Mouse (Mus musculus) testis, postnatal 14 days (tissue): Measurements from ENCODE around the gene Tprkb.
"Not testable (repeated sequence)": the region's sequence is repeated elsewhere in the genome, so short reads cannot be mapped to it uniquely, and the experiment has no call there.

ENCODE experiments used
- DNase-seq: peaks from one replicate; pipeline ENCODE4 v3.0.0; 2021; ENCODE audit warnings: low spot score

Gene Tprkb

GRCm38 (mm10) chr6:85911587-85911986 lies at the start of gene Tprkb:
TSS of gene Tprkb (plus strand) at chr6:85911865.
- DNase-seq: no peak

- DNase-seq: peak; percentile 76
These were observed 49.1 kb upstream of the Tprkb start for GRCm38 (mm10) chr6:85862565-85862964.

GRCm38 (mm10) chr6:85863136-85863535 lies 48.5 kb upstream of the Tprkb start:
- DNase-seq: peak; percentile 52

GRCm38 (mm10) chr6:85863840-85864239 lies 47.8 kb upstream of the Tprkb start:
- DNase-seq: no peak

GRCm38 (mm10) chr6:85864900-85865639 lies 46.6 kb upstream of the Tprkb start:
- peak; percentile 36 for DNase-seq

GRCm38 (mm10) chr6:85866166-85866565 lies 45.5 kb upstream of the Tprkb start:
- not testable (repeated sequence) for DNase-seq

- DNase-seq: not testable (repeated sequence)
These were observed 44.7 kb upstream of the Tprkb start for GRCm38 (mm10) chr6:85866995-85867394.

- no peak for DNase-seq
These were observed 43.7 kb upstream of the Tprkb start for GRCm38 (mm10) chr6:85867726-85868690.

- not testable (repeated sequence) for DNase-seq
These were observed 42.7 kb upstream of the Tprkb start, which contains the start of gene Nat8f2 for GRCm38 (mm10) chr6:85869006-85869405. TSS of gene Nat8f2 (minus strand) at chr6:85869158.

- not testable (repeated sequence) for DNase-seq
These were observed 28.4 kb upstream of the Tprkb start for GRCm38 (mm10) chr6:85883246-85883645.

- DNase-seq: no peak
These were observed 27.4 kb upstream of the Tprkb start for GRCm38 (mm10) chr6:85884311-85884710.

- no peak for DNase-seq
These were observed 22.7 kb upstream of the Tprkb start for GRCm38 (mm10) chr6:85888961-85889360.

GRCm38 (mm10) chr6:85895061-85895648 lies 16.5 kb upstream of the Tprkb start:
- not testable (repeated sequence) for DNase-seq

- DNase-seq: not testable (repeated sequence)
These were observed 12.8 kb upstream of the Tprkb start for GRCm38 (mm10) chr6:85898596-85899475.

GRCm38 (mm10) chr6:85902303-85902702 lies 9.4 kb upstream of the Tprkb start:
- DNase-seq: no peak

- peak; percentile 83 for DNase-seq
These were observed 7.0 kb upstream of the Tprkb start, which contains the start of gene Nat8f4 for GRCm38 (mm10) chr6:85904642-85905061. TSS of gene Nat8f4 (minus strand) at chr6:85904884.

GRCm38 (mm10) chr6:85906911-85907351 lies 4.7 kb upstream of the Tprkb start:
- peak; percentile 36 for DNase-seq

GRCm38 (mm10) chr6:85908341-85908740 lies 3.3 kb upstream of the Tprkb start:
- DNase-seq: no peak

GRCm38 (mm10) chr6:85909704-85910103 lies 2.0 kb upstream of the Tprkb start:
- DNase-seq: no peak

- no peak for DNase-seq
These were observed 3.5 kb downstream of the Tprkb start for GRCm38 (mm10) chr6:85915141-85915538.
